Mouse (Mus musculus) frontal cortex, postnatal 36 days (tissue): ENCODE results near the gene Gdf7.

Experiments used
- DNase-seq, 2 experiments: peaks; one replicate each; pipeline ENCODE4 v3.0.0; 2022; ENCODE audit warnings: low spot score in 2 of 2

The Gdf7 gene

DNA sequence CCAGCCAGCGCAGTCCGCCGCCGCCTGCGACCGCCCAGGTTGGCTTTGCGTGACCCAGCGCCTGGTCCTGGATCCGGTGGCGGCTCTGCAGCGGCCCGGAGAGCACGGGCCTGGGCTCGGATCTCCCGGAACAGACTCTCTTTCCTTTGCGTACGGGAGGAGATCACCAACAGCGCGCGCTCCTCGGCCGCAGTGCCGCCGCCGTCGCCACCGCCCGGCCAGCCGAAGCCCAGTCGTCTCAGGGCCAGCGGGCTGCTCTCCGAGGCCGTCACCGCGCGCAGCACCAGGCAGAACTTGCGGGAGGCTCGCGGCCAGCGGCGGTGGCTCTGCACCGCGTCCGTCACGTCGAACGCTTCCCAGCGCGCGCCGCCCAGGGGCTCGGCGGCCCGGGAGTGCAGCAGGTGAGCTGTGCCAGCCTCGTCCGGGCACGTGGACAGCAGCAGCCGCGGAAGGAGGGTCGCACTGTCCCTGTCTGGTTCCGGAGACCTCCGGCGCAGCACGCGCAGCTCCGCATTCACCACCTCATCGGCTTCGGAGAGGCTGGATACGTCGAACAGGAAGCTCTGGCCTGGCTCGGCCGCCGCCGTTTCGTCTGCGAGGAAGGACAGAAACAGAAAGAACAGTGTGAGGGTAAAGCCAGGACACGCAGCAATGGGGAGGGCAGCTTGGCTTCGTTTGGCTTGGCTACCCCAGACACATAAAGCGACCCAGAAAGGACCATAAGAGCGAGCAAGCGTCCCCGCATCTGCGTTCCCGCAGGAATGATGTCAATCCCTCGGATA, 3.2 kb downstream of the Gdf7 start:
- no peak for DNase-seq

DNA sequence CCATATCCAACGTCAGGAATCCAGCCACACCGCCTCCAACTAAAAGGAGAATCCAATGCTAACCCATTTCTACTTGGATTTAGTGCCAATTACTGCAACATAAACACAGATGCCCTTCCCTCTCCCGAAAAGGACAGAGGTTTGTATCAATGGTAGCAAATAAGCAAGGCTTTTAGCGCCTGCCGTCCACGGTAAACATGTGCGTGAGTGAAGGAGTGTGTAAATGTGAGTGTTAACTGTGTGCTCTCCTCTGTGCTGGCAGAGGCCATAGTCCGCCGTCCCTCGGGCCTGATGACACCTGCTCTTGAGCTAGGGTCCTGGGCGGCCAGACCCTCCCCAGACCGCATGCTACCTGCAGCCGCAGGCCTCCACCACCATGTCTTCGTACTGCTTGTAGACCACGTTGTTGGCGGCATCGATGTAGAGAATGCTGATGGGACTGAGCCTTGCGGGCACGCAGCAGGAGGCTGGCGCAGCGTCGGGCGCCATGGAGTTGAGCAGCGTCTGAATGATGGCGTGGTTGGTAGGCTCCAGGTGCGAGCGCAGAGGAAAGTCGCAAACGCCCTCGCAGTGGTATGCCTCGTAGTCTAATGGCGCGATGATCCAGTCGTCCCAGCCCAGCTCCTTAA, 4.1 kb downstream of the Gdf7 start:
- no peak for DNase-seq

DNA sequence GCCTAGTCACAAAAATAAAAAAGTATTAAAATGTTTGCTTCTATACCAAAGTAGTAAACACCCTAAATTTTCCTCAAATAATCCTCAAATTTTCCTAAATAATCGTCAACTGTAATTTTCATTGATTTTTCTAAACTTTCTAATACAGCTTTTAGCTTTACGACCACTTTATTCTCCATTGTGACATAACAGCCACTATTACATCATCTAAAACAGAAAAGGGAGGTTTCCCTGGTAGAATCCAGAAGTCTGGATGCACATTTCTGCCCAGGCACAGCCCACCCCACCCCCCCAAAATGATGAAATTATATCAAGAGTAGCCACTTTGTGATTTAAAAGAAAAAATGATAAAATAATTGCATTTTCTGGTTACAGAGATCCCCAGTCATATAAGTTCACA, 5.6 kb downstream of the Gdf7 start:
- DNase-seq = no peak

DNA sequence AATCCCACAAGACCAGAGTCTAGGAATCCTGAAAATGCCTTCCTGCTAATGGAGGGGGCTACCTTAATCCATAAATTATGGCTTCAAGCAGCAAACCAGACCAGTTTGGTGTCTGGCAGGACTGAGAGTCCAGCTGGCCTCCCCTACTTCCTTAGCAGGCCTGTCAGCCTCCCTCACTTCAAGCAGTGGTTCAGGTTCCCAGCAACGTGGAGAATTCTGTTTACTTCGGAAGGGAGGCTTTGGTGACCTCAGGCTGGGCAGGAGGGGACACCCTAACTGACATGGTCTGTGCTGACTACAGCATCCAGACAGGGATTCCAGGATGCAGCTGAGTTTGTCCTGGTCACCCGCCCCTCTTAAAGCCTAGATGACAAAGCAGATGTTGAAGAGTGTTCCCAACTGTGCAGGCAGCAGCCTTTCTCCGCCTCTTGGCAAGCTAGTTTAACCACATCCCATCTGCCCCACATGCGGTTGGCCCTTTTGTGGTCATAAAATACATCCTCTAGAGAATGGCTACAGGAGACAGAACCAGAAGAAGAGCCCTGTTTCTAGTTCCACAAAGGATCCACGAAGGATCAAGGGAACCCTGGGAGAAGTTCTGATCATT, 6.3 kb downstream of the Gdf7 start:
- no peak for DNase-seq

DNA sequence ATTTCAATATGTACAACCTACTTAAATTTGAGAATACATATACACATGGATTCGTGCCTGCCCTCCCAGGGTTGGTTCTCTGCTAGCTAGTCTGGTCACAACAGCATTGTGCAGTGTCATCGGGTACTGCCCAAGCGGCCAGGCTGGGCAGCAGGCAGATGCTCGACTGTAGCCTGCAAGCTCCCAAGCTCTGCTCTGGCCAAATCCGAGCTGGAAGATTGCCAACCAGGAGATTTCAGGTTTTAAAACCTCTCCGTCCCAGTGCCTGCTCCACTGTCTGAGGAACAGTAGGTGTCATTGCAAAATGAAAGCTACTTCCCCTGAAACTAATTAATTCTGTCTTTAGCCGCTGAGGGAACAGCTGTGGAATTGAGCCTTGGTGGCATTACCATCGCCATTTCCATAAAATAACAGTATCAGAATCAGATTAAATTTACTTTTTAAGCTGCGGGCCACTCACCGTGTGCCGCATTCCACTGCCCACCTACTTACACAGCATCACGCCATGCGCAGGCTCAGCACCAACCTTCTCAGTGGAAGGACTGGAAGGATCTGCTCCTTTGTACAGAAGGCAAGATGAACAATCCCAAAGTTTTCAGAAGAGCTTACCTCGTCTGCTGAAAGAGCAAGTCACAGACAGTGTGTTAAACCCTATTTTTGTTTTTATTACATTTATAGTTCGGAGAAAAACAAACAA, 10.4 kb downstream of the Gdf7 start:
- DNase-seq = peak; percentile 19 to 26

DNA sequence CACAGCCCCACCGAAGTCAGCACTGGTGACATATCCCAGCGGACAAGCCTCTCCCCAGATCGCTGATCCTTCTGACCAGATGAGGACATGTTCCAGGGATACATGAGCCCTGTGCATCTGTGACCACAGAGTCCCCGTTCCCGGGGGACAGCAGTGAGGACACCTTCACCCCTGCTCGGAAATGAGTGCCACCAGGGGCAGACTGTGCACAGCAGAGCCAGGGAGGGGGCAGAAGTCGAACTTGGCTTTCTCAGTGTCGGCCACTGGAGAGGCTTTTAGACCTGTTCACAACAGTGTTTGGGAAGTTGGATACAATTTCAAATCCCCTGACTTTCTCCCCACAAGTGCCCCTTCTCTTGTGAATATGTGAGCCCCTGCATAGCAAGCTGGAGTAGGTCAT, 12.3 kb downstream of the Gdf7 start:
- DNase-seq = no peak

DNA sequence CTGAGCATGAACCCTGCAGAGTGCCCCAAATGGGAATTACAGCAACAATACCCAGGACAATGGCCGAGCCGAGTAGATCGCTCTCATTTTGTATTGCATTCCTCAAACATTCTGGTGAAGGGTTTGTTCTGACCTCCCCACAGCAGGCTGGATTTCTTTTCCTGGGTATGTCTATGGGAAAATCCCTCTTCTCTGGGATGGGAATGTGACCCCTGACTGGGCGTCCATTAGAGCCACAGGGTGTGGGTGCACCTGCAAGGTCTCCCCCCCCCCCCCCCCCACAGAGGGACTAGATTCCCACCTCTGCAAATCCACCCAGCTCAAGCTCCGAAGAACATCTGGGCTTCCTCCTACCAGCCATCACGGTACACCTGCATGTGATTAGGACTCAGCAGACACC, 12.7 kb downstream of the Gdf7 start:
- no peak for DNase-seq

DNA sequence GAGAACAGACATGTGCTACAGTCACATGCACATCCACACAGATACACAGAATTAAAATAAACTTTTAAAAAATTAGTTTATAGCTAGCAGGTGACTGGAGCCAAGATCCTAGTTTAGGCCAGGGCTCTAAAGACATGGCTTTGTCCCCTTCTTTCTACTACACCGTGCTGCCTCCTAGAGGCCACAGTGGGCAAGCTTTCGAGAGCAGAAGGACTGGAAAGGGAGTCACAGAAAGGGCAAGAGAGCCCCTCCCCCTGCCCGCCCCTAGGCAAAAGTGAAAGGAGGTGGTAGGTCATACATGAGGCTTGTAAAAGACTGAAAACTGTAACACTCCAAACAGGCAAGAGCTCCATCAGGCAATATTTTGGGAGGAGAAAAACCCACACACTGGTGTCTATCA, 13.8 kb downstream of the Gdf7 start:
- DNase-seq = no peak

DNA sequence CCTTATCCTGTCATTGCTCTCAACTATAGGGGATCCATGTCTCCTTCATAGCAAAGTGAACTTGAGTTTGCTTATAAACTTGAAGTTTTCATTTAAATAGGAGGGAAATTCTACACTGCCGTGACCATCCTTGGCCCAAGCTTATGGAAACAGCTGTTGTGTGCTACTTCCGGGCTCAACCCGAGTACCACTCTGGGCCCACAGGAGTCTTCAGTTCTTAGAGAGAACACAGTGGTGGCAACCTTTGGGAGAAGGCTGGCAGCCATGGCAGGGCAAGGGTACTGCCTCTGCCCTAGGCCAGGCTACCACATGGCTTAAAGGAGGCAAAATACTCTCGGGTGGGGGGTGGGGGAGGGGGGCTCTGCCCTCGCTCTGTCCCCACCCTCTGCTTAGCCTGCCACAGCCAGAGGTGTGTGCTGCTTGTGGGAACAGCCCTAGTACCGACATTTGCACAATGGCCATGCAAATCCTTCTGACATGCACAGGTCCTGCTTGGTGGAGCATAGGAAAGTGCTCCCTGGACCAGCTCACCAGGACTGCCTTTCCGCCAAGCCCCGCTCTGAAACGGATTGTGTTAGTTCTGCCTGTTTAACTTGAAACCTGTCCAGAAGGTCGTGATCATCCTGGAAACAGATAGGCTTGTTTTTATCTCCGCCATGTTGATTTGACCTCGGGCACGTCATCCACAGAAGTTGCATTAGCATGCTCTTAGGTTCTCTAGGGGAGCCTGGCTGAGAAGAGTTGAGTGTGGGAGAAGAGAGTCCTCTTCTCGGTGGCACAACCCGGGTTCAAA, 20.3 kb downstream of the Gdf7 start:
- DNase-seq = no peak

DNA sequence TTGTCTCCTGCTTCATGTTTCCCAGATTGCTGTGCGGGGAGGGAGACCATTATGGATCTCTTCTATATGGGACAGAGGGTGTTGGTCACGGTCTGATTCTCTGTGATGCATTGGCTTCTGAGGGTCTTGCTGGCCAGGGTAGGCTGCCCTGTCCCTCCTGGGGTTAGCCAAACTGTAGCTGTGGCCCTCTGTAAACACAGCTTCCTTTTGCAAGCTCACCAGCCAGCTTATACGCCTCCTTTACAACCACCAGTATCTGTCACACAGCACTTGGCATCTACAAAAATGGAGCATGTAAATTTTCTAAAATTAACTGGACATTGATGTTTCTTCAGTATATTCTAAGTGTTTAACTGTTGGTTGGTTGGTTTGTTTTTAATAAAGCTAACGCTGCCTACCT, 26.3 kb downstream of the Gdf7 start:
- no peak for DNase-seq

DNA sequence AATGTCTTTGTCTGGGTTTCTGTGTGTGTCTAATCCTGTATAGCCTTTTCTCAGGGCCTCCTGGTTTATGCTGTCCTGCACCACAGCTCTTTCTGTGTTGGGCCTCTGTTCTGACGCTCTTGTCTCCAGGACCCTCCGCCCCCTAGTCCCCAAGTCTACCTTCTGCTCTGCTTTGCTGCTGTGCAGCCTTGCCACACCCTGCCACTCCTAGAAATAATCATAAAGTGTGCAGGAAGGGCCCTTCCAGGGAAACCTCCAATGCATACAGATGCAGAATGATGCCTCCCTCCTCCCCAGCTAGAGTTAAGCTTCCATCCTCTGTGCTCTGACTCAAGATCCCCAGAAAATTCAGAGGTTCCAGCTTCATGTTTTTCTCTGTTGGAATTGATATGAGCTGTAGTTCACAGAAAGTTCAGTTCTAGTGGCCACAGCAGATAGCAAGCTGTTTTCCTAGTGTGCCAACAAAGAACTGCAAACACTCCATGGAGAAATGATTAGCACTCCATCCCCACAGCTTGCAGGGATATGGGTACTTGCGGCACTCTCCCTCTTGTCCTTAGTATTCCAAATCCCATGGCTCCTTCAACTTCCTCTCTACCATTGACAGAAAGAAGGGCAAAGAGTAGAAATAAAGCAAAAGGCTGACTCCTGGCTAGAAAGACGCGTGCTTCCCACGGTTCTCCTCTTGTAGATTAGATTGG, 28.1 kb downstream of the Gdf7 start:
- DNase-seq = no peak

DNA sequence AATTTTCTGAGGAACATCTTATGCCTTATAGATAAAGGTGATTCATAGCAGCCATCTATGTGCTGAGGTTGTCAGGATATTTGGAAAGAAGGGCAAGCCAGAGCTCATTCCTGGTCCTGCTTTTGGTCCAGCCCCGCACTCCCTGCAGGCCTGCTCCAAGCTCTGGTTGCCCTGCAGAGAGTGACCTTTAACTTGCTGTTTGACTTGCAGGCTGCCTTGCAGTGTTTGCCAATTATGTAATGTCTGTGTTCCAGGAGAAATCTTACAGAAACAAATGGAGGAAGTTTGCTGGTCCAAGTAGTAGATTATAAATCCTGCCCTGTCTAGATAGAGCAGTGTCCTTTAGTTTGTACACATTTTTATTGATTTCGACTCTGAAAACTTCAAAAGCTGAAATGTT, 30.3 kb downstream of the Gdf7 start:
- no peak for DNase-seq

DNA sequence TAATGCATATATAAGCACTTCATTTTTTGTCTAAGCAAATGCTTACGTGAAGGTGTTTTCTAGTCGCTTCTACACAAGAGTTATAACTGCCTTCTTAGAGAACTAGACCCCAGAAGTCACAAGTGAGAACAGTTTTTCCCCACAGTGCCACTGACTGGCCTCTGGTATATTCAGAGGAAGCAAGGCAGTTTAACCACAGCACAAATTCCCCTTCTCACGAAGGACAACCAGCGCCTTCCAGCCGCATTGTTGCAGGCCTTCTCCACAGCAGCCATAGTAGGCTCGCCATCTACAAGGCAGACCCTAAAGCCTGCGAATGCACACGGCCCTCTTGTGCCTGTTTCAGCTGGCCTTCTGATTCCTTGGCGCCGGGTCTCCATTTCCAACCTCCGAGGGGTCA, 32.1 kb downstream of the Gdf7 start:
- DNase-seq = no peak

DNA sequence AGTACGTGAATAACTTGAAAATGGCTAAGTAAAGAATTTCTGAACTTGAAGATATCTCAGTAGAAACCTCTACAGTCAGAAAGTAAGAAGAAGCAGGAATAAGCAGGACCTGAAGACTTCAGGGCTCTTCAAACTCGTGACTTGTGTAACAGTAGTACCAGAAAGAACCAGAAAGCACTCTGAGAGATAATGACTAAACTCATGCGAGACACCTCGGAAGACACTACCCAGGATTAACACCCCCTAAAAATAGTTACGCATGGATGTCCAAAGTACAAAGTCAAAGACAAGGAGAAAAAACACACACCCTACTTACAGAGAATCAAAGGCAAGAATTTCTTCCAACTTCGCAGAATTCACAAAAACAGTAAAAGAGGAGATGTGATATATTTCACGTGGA, 35.4 kb downstream of the Gdf7 start:
- no peak for DNase-seq

DNA sequence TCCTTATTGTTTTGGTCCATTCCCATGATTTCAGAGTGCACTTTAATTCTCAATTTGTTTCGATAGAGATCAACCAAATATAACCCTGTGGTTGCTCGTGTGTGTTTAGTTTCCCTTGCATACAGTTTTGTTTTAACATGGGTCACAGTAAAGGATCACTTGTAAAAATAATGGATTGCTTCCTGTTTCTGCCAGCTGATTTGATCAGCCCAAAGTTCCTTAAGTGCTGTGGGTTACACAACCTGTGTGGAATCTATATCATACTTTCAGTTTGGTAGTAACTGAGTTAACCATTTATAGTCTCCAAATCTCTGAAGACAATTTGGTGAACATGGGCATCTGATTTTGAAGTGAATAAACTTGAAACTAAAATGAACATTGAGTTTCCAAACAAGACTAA, 41.5 kb downstream of the Gdf7 start:
- DNase-seq = no peak
